Mouse (Mus musculus) kidney, postnatal 36 days (tissue): ENCODE results near the gene Zer1.

Experiments used
- DNase-seq, 2 experiments: peaks; one replicate each; pipeline ENCODE4 v3.0.0; 2021 to 2022; ENCODE audit warnings: mixed read lengths in 2 of 2

Gene Zer1

DNA sequence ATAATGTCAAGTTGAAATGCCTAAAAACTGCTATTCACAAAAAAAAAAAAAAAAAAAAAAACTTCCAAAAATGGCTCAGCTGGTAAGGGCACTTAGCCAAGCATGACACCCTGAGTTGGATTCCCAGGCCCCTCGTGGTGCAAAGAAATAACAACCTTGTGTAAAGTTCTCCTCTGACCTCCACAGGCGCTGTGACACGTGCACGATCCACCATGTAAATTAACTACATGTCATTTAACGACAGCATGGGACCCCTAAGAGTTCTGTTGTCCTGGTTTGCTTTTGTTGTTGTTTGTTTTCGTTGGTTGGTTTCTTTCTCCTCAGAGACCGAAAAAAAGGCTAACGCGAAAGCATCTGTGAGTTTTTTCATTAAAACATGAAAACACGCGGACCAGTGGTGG is 76.3 kb downstream of the Zer1 start:
- no peak for DNase-seq
